Mouse (Mus musculus) Patski (cell line): ENCODE data around the gene Gm8005. TPM values are rescaled to one million over a fixed set of nuclear protein-coding genes. Genes with fewer than 3 reads are reported as not detected.
"Not testable (repeated sequence)": the region's sequence is repeated elsewhere in the genome, so short reads cannot be mapped to it uniquely, and the experiment has no call there.

Experiments
- ATAC-seq: fragments of 100-300 bp; one replicate; pipeline ENCODE4 v1.8.0; 2021
- CTCF ChIA-PET: fragments of 350-600 bp; sonication (Branson Sonifier 250); formaldehyde crosslinking; loops from one replicate; lab custom pipeline; 2022; ENCODE audit warnings: inconsistent platforms; lab: Charles Lee
- POLR2A ChIA-PET: fragments of 350-600 bp; sonication (Branson Sonifier 250); formaldehyde crosslinking; loops from one replicate; lab custom pipeline; 2022; ENCODE audit warnings: antibody characterized with exemption, inconsistent platforms; lab: Charles Lee
- DNase-seq: peaks from one replicate; pipeline ENCODE4 v3.0.0-alpha.2; 2011; ENCODE audit warnings: low read depth, low spot score
- H3K27me3 ChIP-seq: fragments of 371-371 bp; one replicate; pipeline ENCODE4 v1.5.1; 2021
- in situ Hi-C: fragments of 300-500 bp; cut with MboI; formaldehyde crosslinking; loops from 3 replicates; pipeline ENCODE4 v1.11.1; 2018; ENCODE audit warnings: low pct_unique_long_range_greater_than_20kb, mixed read lengths
- polyA plus RNA-seq: library from polyadenylated mRNA; unstranded; gene quantifications from one replicate; pipeline ENCODE4 v1.2.3, GENCODE M21; 2021

Gene Gm8005
- not detected for polyA plus RNA-seq

DNA sequence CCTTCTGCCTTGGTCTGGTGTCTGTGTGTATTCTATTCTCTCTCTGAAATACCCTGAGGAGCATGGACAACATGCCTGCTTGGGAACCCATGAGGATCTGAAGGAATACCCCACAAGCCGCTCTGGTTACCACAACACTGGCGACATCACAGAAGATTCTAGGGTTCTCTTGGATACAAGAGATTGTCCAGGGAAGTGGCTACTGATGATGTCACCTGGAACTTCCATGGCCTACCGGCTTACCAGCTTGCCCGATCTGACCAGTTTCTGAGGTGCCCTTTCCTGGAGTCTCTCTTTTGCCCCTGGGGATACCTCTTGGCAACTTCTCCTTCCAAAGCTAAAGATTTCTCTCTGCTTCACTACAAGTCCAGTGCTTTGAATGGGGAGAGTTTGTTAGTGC lies at the start of gene Gm8005:
Gm8005 (minus strand) TSS at position 101 of the 400 bp plus-strand sequence.
- H3K27me3 ChIP-seq, ATAC-seq, POLR2A ChIA-PET, in situ Hi-C loops, CTCF ChIA-PET, DNase-seq: not testable (repeated sequence)

DNA sequence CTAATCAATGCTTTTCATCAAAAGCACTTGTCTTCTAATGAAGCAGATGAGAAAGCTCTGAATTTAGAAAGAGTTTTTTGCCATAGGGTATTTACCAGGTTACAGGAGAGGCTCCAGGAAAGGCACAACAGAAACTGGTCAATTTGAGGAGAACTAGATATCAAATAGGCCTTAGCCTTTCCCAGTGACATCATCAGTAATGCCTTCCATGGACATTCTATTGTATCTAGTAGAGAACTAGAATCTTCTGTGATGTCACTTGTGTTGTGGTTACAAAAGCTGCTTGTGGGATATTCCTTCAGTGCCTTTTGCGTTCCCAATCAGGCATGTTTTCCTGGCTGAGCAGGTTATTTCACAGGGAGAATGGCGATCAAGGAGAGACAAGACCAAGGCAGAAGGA lies 24.1 kb upstream of the Gm8005 start, which contains the start of gene Gm8011:
Gm8011 (plus strand) TSS at position 301 of the 400 bp plus-strand sequence.
- H3K27me3 ChIP-seq, ATAC-seq, CTCF ChIA-PET, DNase-seq, POLR2A ChIA-PET, in situ Hi-C loops: not testable (repeated sequence)

Other genes with a start within 250 kb of the Gm8005 start
- not detected for gene Gm3573, start 248.9 kb downstream of the Gm8005 start, polyA plus RNA-seq
- not detected for gene Gm17026, start 179.6 kb downstream of the Gm8005 start, polyA plus RNA-seq
- gene Gm9611, start 142.3 kb downstream of the Gm8005 start, polyA plus RNA-seq, result not detected
- not detected for gene Gm7995, start 129.5 kb downstream of the Gm8005 start, polyA plus RNA-seq
- not detected for gene Gm8011, start 24.2 kb upstream of the Gm8005 start, polyA plus RNA-seq
- not detected for gene Gm8020, start 62.7 kb upstream of the Gm8005 start, polyA plus RNA-seq
- gene Gm8024, start 84.6 kb upstream of the Gm8005 start, polyA plus RNA-seq, result not detected
- gene Gm17124, start 160.2 kb upstream of the Gm8005 start, polyA plus RNA-seq, result not detected
- not detected for gene Gm3633, start 202.2 kb upstream of the Gm8005 start, polyA plus RNA-seq
- gene Gm10378, start 216.3 kb upstream of the Gm8005 start, polyA plus RNA-seq, result not detected